Mouse (Mus musculus): Measurements from ENCODE around the gene Olfr611.
"Not testable (repeated sequence)": the region's sequence is repeated elsewhere in the genome, so short reads cannot be mapped to it uniquely, and the experiment has no call there.

Olfr611 gene

GRCm38 (mm10) chr7:103520746-103521145 lies at the start of gene Olfr611:
TSS of gene Olfr611 (minus strand) at chr7:103520846.
- not testable (repeated sequence) for DNase-seq

GRCm38 (mm10) chr7:103569043-103569442 lies 48.4 kb upstream of the Olfr611 start, which contains the start of gene Olfr616:
TSS of gene Olfr616 (minus strand) at chr7:103569143.
- DNase-seq, result no peak

- no peak for DNase-seq
Measured at GRCm38 (mm10) chr7:103555779-103556178, 35.1 kb upstream of the Olfr611 start, which contains the start of gene Olfr615. TSS of gene Olfr615 (plus strand) at chr7:103556079.

GRCm38 (mm10) chr7:103547774-103548173 lies 27.1 kb upstream of the Olfr611 start, which contains the start of gene Olfr613:
TSS of gene Olfr613 (plus strand) at chr7:103548074.
- no peak for DNase-seq

- DNase-seq, result not testable (repeated sequence)
Measured at GRCm38 (mm10) chr7:103542617-103543016, 22.0 kb upstream of the Olfr611 start, which contains the start of gene Olfr612. TSS of gene Olfr612 (minus strand) at chr7:103542717.

- DNase-seq, result no peak
Measured at GRCm38 (mm10) chr7:103512022-103512421, 8.6 kb downstream of the Olfr611 start, which contains the start of gene Olfr610. TSS of gene Olfr610 (minus strand) at chr7:103512122.

GRCm38 (mm10) chr7:103497962-103498361 lies 22.7 kb downstream of the Olfr611 start, which contains the start of gene Olfr609:
TSS of gene Olfr609 (minus strand) at chr7:103498062.
- DNase-seq, result no peak

- not testable (repeated sequence) for DNase-seq
Measured at GRCm38 (mm10) chr7:103477106-103477505, 43.5 kb downstream of the Olfr611 start.

GRCm38 (mm10) chr7:103469577-103469976 lies 51.1 kb downstream of the Olfr611 start, which contains the start of gene Olfr608:
TSS of gene Olfr608 (plus strand) at chr7:103469877.
- no peak for DNase-seq

Data from thymus, adult 18-20 months (tissue).